Mouse (Mus musculus): Measurements from ENCODE around the gene Lrpprc. TPM values are rescaled to one million over a fixed set of nuclear protein-coding genes. Genes with fewer than 3 reads are reported as not detected.

The Lrpprc gene
- total and polyA plus RNA-seq, 3 experiments: 32.0 to 148 (median 125) TPM

- Histone ChIP-seq H3K27ac (no peak overlapping the region), H3K4me1 (ENCODE audit: control insufficient read depth, insufficient read depth, low read length) (no peaks in the 10 kb centered on the region), H3K27me3 (ENCODE audit: control insufficient read depth, insufficient read depth, low read length) (no peaks in the 10 kb centered on the region), H3K79me2 (replicated peaks; ENCODE audit: control insufficient read depth, insufficient read depth, low read length) (no peaks in the 10 kb centered on the region), H3K4me3 (no peak overlapping the region), H3K36me3 (ENCODE audit: control insufficient read depth, insufficient read depth, low read length) (no peaks in the 10 kb centered on the region), H3K9ac (ENCODE audit: low read depth, low read length) (no peak overlapping the region)
- intact Hi-C loops (cut with DNase I): loop anchor here (5.0 kb wide), 1 partner anchor 874 kb away; no protein-coding TSS in a partner anchor
- no peak for TF ChIP-seq EP300 (IDR thresholded peaks at IDR 0.05; ENCODE audit: insufficient read depth, low read depth, low read length)
- TF ChIP-seq POLR2A (IDR thresholded peaks at IDR 0.05; ENCODE audit: insufficient read depth, low read depth, low read length): no peak
- no peak for TF ChIP-seq CTCF (IDR thresholded peaks at IDR 0.05)
- no peak for DNase-seq
- 61% methylated on average over 10 of the region's 10 CpGs for WGBS
Measured at GRCm38 (mm10) chr17:84758374-84758773, 32.2 kb downstream of the Lrpprc start.

- no peaks in the 10 kb centered on the region for H3K4me1 ChIP-seq (ENCODE audit: control insufficient read depth, insufficient read depth, low read length)
- H3K9ac ChIP-seq (ENCODE audit: low read depth, low read length): no peak overlapping the region
- intact Hi-C loops (cut with DNase I): loop anchor here (5.0 kb wide), 1 partner anchor 876 kb away; no protein-coding TSS in a partner anchor
- no peak for TF ChIP-seq POLR2A (IDR thresholded peaks at IDR 0.05; ENCODE audit: insufficient read depth, low read depth, low read length)
- peak; percentile 59 for TF ChIP-seq CTCF (IDR thresholded peaks at IDR 0.05)
- no peaks in the 10 kb centered on the region for H3K79me2 ChIP-seq (replicated peaks; ENCODE audit: control insufficient read depth, insufficient read depth, low read length)
- no peaks in the 10 kb centered on the region for H3K27me3 ChIP-seq (ENCODE audit: control insufficient read depth, insufficient read depth, low read length)
- H3K27ac ChIP-seq: no peak overlapping the region
- H3K36me3 ChIP-seq (ENCODE audit: control insufficient read depth, insufficient read depth, low read length): no peaks in the 10 kb centered on the region; the same call in none of the 2 replicates
- DNase-seq: no peak
- WGBS: 70% methylated on average over 2 of the region's 2 CpGs
- H3K4me3 ChIP-seq: no peak overlapping the region
Measured at GRCm38 (mm10) chr17:84756090-84756489, 34.5 kb downstream of the Lrpprc start.

- Histone ChIP-seq H3K79me2 (replicated peaks; ENCODE audit: control insufficient read depth, insufficient read depth, low read length) (no peaks in the 10 kb centered on the region), H3K4me1 (ENCODE audit: control insufficient read depth, insufficient read depth, low read length) (no peaks in the 10 kb centered on the region), H3K9ac (ENCODE audit: low read depth, low read length) (no peak overlapping the region), H3K27me3 (ENCODE audit: control insufficient read depth, insufficient read depth, low read length) (no peaks in the 10 kb centered on the region), H3K4me3 (no peak overlapping the region), H3K36me3 (ENCODE audit: control insufficient read depth, insufficient read depth, low read length) (no peaks in the 10 kb centered on the region; the same call in none of the 2 replicates), H3K27ac (no peak overlapping the region)
- intact Hi-C loops (cut with DNase I): no loop called here
- no peak for DNase-seq
- 91% methylated on average over 5 of the region's 5 CpGs for WGBS
- no peak for TF ChIP-seq EP300 (IDR thresholded peaks at IDR 0.05; ENCODE audit: insufficient read depth, low read depth, low read length)
- no peak for TF ChIP-seq POLR2A (IDR thresholded peaks at IDR 0.05; ENCODE audit: insufficient read depth, low read depth, low read length)
- no peak for TF ChIP-seq CTCF (IDR thresholded peaks at IDR 0.05)
Measured at GRCm38 (mm10) chr17:84753489-84753888, 37.1 kb downstream of the Lrpprc start.

GRCm38 (mm10) chr17:84752286-84752685, 38.3 kb downstream of the Lrpprc start:
- Histone ChIP-seq H3K4me3 (no peak overlapping the region), H3K36me3 (ENCODE audit: control insufficient read depth, insufficient read depth, low read length) (no peaks in the 10 kb centered on the region; the same call in none of the 2 replicates), H3K79me2 (replicated peaks; ENCODE audit: control insufficient read depth, insufficient read depth, low read length) (no peaks in the 10 kb centered on the region), H3K27ac (no peak overlapping the region), H3K9ac (ENCODE audit: low read depth, low read length) (no peak overlapping the region), H3K4me1 (ENCODE audit: control insufficient read depth, insufficient read depth, low read length) (no peaks in the 10 kb centered on the region), H3K27me3 (ENCODE audit: control insufficient read depth, insufficient read depth, low read length) (no peaks in the 10 kb centered on the region)
- TF ChIP-seq POLR2A (IDR thresholded peaks at IDR 0.05; ENCODE audit: insufficient read depth, low read depth, low read length): no peak
- no peak for TF ChIP-seq CTCF (IDR thresholded peaks at IDR 0.05)
- no peak for TF ChIP-seq EP300 (IDR thresholded peaks at IDR 0.05; ENCODE audit: insufficient read depth, low read depth, low read length)
- no peak for DNase-seq
- WGBS: 73% methylated on average over 2 of the region's 2 CpGs
- intact Hi-C loops (cut with DNase I): no loop called here

GRCm38 (mm10) chr17:84751630-84752191, 38.9 kb downstream of the Lrpprc start:
- DNase-seq: no peak
- no peaks in the 10 kb centered on the region for H3K27me3 ChIP-seq (ENCODE audit: control insufficient read depth, insufficient read depth, low read length)
- TF ChIP-seq EP300 (IDR thresholded peaks at IDR 0.05; ENCODE audit: insufficient read depth, low read depth, low read length) (no peak), POLR2A (IDR thresholded peaks at IDR 0.05; ENCODE audit: insufficient read depth, low read depth, low read length) (no peak), CTCF (IDR thresholded peaks at IDR 0.05) (no peak)
- no peaks in the 10 kb centered on the region; the same call in none of the 2 replicates for H3K36me3 ChIP-seq (ENCODE audit: control insufficient read depth, insufficient read depth, low read length)
- H3K79me2 ChIP-seq (replicated peaks; ENCODE audit: control insufficient read depth, insufficient read depth, low read length): no peaks in the 10 kb centered on the region
- WGBS: 57% methylated on average over 8 of the region's 8 CpGs
- no peak overlapping the region for H3K9ac ChIP-seq (ENCODE audit: low read depth, low read length)
- intact Hi-C loops (cut with DNase I): no loop called here
- no peaks in the 10 kb centered on the region for H3K4me1 ChIP-seq (ENCODE audit: control insufficient read depth, insufficient read depth, low read length)
- no peak overlapping the region for H3K27ac ChIP-seq
- no peak overlapping the region for H3K4me3 ChIP-seq

- no peak overlapping the region for H3K4me3 ChIP-seq
- H3K27me3 ChIP-seq (ENCODE audit: control insufficient read depth, insufficient read depth, low read length): no peaks in the 10 kb centered on the region
- TF ChIP-seq EP300 (IDR thresholded peaks at IDR 0.05; ENCODE audit: insufficient read depth, low read depth, low read length) (no peak), CTCF (IDR thresholded peaks at IDR 0.05) (no peak), POLR2A (IDR thresholded peaks at IDR 0.05; ENCODE audit: insufficient read depth, low read depth, low read length) (no peak)
- H3K36me3 ChIP-seq (ENCODE audit: control insufficient read depth, insufficient read depth, low read length): no peaks in the 10 kb centered on the region; the same call in none of the 2 replicates
- H3K79me2 ChIP-seq (replicated peaks; ENCODE audit: control insufficient read depth, insufficient read depth, low read length): no peaks in the 10 kb centered on the region
- H3K4me1 ChIP-seq (ENCODE audit: control insufficient read depth, insufficient read depth, low read length): no peaks in the 10 kb centered on the region
- H3K27ac ChIP-seq: no peak overlapping the region
- WGBS: 89% methylated on average over 4 of the region's 4 CpGs
- no peak for DNase-seq
- intact Hi-C loops (cut with DNase I): no loop called here
- no peak overlapping the region for H3K9ac ChIP-seq (ENCODE audit: low read depth, low read length)
Measured at GRCm38 (mm10) chr17:84750130-84750529, 40.5 kb downstream of the Lrpprc start.

Data from heart, adult 2 months (tissue).